Mouse (Mus musculus) thymus, postnatal 25 days (tissue): ENCODE measurements around the gene Dync1i2.

Experiments used
- DNase-seq: peaks from one replicate; pipeline ENCODE4 v3.0.0; 2022

Dync1i2 gene

DNA sequence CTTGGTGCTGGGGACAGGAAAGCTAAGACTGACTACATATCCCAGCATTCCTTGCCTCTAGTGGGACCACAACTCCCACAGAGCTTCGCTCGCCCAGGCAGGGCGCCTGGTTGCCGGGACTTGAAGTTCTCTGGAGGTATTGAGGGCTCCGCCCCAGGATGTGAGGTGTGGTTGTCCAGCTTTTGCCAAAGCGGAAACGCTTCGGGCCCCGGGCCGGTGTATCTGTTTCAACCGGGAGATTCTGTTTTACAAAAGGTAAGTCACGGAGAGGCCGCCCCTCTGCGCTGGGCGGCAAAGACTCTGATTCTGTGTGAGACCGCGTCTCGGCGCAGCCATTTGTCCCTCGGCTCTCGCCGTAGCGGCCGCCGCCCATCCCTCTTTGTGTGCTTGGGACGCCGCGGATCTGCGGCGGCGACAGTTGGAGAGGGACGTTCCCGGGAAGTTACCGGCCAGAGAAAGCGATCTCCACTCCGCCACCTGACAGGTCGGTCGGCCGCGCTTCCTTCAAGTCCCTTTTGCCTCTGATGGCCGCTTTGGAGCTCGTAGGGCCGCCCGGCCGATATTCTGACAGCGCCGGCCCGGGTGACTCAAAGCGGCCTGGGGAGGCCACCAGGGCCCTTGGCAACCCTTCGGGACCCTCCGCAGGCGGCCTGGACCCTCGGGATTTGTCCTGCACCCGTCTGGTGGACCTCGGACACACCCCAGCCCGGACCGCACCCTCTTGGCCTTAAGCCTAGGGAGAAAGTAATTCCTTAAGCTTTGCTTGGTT, at the start of gene Dync1i2:
Gene Dync1i2, plus strand, starts transcription at position 116 of the 769 bp plus-strand sequence.
- peak; percentile 89 for DNase-seq

DNA sequence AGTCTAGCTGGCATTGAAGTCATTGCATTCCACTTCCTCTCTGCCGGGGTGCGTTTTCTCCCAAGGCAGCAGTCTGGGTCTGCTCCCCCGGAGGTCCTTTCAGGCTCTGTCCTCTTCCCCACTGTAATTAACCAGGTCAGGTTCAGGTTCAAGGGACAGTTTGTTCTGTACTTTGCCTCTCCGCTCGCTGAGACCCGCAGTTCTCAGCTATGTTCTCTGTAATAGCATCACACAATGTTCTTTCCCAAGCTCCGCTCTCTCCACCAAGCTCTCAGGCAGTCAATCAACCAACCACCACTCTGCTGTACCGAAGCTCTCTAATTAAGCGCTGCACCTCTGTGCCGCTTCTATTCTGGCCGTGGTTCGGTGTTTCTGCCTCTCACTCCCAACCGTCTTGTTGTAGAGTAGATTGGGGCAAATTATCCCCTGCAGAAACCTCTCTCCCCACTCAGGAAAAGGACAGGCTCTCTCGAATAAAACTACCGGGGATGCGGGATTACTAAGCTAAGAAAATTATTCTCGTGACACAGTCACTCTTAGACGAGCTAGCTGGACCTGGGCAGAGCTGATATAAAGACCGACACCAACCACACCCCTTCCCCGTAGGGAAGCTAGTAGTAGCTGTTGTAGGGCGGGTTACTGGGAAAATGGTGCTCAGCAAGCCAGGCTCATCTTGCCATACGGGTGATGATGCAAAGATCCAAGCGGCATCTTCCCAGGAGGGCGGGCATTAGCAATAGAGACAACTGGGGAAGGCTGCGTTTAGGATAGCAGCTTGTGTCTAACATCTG, 48.5 kb upstream of the Dync1i2 start:
- no peak for DNase-seq

DNA sequence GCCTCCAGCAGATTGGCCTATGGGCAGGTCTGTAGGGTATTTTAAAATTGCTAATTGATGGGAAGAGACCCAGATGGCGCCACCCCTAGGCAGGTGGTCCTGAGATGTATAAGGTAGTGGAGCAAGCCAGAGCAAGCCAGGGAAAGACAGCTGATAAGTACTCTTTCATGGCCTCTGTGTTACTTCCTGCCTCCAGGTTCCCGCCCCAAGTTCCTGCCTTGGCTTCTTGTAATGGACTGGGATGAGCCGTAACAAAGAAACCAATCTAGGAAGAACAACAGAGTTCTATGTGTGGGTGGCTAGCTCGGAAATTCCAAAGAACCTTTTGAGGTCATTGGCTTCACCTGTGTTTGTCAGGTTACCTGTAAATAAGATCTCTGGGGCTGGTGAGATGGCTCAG, 44.3 kb upstream of the Dync1i2 start:
- DNase-seq: no peak

DNA sequence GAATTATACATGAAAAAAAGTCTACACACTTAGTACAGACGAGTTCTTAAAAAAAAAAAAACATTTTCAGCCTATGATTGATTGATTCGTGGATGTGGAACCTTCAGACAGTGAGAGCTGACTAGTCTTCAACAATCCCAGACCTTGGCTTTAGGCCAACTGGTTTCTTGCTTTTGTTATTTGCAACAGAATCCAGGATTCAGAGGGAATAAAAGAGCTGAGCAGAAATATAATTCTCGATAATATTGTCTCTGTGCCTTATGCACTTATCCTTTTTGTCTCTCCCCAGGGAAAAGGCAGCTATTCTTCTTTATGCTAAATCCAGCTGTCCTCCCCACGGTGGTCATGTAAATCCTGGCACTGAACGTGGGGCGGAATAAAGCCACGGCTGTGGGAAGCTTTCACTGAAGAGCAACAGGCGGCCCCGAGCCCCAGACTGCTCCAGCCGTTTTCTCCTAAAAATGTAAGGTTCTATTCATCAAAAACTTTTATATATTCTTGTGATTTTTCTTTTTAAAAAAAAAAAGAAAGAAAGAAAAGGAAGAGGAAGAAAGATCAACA, 43.0 kb upstream of the Dync1i2 start:
- no peak for DNase-seq

DNA sequence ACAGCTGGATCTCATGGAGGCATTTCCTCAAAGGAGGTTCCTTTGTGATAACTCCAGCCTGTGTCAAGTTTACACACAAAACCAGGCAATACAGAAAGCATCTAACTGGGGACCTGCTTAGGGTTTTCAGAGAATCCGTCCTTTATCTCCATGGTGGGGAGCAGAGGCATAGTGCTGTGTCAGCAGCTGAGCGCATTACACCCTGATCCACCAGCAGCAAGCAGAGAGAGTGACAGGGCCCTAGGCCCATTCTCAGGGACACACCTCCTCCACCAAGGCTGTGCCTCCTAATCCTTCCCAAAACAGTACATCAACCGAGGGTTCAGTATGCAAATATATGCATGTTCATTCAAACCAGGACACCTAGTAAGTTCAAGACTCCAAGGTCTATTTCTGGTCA, 38.5 kb upstream of the Dync1i2 start:
- no peak for DNase-seq

DNA sequence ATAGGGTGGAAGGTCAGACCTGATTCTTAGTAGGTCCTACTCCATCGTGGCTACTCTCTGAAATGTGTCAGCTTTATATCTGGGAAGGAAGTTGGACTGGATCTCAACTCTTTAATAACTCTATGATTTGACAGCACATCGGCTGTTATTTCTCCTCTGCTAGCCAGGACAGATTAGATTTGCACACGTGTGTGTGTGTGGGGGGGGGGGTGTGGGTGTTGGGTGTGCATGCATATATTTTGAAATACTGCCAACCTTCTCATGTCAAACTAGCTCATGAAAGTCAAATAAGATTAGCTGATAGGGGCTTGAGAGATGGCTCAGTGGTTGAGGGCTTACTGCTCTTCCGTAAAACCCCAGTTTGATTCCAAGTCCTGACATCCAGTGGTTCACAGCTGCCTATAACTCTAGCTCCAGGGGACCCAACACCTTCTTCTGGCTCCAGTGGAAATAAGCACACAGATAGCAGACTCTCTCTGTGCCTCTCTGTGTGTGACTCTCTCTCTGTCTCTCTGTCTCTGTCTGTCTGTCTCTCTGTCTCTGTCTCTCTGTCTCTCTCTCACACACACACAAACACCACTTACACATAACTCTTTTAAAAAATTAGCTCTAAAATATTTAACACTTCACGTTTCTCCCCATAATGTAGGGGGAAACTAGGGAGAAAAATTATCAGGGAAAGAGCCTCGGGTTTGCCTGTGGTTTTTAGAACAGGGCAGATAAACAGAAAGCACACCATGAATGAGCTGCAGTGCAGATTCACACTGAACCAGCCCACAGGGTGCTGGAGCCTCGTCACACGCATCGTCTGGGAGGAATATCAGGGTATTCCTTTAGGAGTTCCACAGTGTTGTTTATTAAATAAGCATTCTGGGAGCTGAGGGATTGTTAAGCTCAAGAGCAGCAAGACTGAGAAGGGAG, 34.9 kb upstream of the Dync1i2 start:
- DNase-seq: no peak

DNA sequence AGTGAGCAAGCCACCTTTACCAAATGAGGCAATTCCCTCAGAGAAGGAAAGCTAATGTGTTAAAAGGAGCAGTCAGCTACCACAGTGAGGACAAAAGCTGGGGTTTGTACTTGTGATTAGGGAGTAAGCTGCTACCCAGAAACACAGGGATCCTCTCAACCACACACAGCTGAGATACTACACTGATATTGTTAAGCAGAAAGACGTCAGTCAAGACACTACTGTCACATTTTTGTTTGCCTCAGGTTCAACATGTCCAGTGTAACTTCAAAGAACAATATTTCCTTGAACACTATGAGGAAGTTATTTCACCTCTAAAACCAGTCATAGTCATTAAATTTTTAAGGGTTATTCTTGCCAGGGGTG, 34.3 kb upstream of the Dync1i2 start:
- no peak for DNase-seq

DNA sequence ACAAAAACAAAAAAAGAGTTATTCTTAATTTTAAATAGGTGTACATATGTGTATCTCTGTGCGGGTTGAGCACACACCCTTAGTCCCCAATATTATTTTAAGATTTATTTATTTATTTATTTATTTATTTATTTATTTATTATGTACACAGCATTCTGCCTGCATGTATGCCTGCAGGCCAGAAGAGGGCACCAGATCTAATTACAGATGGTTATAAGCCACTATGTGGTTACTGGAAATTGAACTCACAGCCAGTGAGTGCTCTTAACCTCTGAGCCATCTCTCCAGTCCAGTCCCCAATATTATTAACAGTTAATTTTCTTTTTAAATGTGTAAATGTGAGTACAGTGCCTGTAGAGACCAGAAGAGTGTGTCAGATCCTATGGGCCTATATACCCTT, 33.7 kb upstream of the Dync1i2 start:
- DNase-seq: no peak

DNA sequence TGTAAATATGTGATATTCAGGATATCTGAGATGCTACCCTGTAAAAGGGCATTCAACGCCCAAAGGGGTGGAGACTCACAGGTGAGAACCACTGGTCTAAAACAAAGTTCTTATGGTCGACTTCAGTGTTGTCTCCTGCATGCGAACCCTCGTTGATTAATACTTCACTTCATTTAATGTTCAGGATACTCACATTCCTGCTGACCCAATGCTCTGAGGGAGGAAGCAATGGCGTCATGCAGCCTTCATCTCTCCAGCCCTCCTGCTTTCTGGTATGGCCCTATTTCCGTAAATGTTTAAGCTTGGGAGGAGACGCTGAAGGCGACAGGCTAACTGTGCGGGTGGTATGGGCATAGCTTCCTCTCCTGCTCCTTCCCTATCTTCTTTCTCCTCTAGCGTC, 31.8 kb upstream of the Dync1i2 start:
- DNase-seq: no peak

DNA sequence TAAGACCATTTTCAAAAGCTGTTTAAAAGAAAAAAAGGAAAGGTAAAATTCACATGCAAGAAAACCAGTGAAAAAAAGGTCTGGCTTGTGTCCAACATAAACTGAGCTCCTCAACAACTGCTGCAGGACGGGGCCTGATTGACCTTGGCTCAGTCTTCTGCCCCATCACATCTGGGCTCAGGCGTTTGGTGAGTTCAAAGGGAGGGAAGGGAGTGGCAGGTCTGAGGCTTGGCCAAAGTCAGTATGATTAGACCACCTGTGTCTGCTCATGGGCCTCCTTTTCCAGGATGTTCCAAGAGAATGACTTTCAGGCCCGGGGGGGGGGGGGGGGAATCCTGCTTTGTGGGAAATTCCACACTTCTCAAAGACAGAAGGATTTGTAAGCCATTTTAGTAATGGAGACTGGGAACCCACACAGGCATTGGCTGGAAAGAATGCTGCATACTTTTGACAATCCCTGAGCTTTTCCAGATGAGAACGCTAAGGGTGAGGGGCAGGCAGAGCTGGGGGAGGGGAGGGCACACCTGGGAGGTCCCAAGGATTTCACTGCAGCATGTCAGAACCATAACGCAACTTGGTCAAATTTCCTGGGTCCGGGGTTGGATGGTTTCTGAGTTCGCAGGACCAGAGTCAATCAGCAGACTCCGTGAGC, 30.8 kb upstream of the Dync1i2 start:
- DNase-seq: no peak

DNA sequence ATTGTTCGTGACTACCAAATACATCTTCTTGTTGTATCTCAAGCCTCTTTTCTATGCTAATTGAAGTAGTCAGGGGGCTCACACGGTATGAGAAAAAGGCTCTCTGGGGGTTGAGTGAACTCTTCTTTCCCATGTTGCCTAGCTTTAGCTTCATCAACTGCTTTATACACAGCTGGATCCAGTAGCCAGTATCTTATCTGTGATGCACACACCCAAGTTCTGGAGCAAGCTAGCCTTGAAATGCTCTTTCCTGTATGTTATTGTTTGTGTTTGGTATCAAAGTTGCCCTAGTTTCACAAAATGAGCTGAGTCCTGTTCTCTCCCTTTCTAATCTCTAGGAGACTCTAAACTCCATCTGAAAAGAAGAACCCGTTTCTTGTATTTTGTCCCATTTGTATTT, 23.6 kb upstream of the Dync1i2 start:
- DNase-seq: no peak

DNA sequence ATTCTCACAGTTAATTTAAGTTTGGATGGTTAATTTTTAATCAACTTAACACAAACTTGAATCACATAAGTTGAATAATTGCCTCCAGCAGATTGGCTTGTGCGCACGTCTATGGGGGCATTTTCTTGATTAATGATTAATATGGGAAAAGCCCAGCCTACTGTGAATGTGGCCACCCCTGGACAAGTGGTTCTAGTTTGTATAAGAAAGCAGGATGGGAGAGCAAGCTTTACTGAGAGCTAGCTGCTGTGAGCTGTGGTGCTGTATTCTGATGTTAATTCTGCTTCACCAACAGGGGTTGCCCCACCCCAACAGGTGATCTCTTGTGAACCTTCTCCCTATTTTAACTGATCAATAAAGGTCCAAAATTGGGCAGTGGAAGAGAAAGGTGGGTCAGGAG, 22.6 kb upstream of the Dync1i2 start:
- no peak for DNase-seq

DNA sequence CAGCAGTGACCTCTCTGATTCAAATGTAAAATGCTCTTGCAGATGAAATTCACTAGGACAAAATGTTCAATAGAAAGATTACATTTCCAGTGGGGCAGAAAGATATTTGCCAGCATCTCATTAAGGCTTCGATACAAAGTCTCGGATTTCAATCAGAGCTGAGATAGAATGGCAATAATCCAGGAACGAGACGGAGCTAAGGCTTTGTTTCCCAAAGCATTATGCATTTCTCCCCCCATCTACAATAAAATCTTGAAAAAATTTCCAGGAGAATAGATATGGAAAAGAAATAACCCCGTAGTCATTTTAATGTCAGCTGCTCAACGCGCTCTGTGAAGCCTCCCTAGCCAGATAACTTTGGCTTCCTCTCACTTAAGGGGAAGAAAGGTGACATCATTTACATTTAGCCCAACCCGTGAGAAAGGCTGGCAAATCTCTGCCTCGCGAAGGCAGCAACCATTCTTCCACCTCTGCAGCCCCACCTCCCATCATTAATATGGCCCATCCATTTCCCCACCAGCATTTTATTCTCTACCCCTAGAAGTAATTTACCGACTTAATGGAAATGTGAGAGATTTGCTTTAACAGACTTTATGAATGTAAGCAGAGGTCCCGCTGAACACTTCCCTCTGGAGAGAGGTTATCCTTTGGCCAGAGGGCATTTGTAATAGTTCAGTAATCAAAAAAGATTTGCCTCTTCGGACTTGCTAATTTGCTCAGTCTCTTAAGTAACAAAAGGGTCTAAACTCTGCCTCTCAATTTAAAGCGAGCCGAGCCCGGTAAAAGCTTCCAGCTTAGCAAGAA, 19.9 kb upstream of the Dync1i2 start:
- DNase-seq: no peak

DNA sequence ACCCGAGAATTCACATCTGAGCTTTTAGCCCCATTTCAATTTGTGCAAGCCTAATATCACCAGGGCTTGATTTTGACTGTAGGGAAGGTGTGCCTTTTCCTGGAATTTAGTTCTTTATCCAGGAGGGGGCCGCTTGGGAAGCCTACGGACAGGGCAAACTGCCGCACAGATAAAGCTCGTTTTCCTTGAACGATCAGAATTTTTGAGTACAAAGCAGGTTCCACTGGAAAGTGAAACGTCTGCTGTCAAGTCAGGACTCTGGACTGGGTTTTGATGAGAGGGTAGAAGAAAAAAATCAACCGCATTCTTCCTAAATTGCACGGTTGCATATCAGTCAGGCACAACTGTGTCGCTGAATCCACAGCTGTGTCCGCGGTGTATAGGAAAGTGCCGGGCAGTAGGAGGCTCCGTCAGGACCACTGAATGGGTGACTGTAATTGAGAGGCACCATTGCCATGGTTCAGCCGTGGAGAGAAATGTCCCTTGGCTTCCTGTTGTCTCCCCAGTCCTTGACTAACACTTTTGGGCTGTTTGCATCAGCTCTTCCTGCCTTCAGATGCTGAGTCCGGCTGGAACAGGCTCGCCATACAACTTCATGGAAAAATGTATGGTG, 19.2 kb upstream of the Dync1i2 start:
- DNase-seq: no peak

DNA sequence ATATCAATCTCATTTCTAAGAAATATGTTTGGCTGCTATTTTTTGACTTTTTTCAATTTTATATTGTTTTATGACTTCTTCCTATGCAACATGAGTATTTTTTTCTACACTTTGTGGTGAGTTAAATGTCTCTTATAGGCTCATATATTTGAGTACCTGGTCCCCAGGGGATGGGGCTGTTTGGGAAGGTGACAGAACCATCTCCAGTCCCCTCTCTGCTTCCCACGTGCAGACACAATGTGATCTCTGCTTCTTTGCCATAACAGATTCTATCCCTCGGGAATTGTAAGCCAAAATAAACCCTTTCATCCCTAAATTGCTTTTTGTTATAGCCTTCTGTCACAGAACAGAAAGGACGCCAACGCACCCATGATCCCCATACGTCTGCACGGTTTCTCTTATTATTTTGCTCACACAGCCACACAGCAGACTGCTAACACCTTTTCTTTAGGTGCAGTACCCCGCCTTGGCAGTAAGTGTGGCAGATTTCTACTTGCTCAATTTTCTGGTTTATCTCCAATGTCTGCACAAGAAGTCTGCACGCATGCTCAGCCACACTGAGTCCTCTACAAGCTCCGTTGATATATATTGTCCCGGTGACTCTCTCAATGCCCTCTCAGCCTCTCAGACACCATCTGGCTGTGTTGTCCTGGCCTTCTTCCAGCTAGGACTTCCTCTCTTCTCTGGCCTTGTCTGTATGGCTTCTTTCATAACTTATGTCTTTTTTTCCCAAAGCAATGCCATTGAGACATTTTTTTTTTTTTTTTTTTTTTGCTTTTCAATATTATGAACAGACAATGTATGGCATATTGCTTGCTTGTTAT, 17.2 kb upstream of the Dync1i2 start:
- no peak for DNase-seq

DNA sequence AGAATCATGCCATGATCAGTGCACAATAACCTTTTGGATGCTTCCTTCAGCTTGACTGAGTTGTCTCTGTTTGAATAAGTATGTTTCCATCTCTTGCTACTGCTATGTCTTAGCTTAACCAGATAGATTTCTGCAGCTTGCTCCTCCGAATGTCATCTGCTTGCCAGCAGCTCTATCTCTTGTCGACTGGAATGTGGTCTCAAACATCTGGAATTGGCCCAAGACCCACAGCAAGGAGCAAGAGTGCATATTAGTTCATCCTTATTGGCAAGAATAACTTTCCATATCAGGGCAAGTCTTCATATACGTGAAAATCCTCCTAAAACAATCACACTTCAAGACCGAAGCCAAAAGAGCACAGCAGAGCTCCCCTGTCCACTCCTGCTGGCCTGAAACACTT, 14.6 kb upstream of the Dync1i2 start:
- DNase-seq: no peak

DNA sequence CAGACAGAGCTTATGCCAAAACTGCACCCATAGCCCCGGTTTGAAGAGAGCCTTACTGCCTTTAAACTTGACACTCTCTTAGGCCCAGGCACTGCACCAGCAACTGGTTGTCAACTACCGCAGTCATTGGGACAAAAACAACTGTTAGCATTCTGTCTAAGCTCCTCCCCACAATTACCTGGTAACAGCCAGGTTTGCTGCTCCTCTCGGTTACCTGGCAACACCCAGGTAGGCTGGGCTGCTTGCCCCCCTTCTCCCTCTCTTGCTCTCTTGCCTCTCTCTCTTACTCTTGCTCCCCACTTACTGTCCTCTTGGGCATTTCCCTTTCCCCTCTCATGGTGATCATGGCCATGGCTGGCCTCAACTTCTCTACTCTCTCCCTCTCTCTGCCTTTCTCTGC, 12.6 kb upstream of the Dync1i2 start:
- DNase-seq: no peak

DNA sequence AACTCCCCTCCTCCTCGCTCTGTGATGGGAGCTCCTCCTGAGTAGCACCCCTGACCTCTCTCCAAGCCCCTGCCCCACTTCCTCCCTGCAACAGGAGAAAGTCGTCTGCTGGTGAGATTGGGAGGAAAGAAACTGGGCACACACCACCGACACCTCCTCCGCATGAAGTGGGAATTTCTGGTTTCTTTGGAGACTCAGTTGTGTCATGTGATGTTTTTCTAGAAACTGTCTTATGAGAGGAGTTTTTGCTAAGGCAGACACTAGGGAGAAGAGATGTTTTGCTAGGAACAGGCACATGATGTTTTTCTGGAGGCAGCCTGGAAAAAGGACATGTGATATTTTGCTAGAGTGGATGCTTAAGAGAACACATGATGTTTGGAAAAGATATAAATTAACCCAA, 11.0 kb upstream of the Dync1i2 start:
- no peak for DNase-seq

DNA sequence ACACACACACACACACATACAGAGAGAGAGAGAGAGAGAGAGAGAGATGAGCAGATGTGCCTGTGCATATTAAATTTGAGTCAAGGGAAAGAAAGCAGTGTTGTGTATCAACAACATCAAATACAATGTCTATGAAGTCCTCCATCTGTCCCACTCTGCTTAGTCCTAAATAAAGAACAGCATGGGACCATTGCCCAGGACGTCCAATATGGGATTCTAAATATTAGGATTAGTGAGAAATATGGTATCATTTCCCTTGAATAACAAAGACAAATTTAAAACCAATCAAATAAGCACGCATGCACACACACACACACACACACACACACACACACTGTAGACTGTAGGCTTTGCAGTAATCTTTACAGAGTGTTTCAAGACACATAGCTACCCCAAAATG, 9.6 kb upstream of the Dync1i2 start:
- no peak for DNase-seq

DNA sequence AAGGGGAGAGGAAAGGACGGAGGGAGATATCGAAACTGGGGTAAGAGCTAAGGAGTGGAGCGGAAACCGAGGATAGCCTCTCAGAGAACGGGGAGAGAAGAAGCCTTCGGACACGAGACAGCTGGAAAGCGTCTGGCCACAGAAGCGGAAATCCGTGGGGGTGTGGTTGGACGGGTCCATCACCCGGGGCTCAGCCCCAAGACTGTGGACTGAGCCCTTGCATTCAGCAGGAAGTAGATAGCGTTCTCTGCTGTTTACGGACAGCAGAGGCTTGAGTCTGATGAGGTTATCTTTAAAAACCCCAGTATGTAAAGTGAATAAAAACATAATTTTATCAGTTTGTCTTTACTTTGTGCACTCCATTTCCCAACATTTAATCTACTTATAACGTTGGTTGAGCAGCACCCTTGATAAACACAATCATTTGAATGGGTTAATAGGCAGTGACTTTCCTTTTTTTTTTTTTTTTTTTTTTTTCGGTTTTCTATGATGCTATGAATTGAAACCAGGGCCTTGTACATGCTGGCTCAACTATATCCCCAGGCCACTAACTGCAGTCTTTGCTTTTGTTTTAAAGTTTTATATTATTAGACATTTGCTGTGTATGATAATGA, 7.6 kb upstream of the Dync1i2 start:
- no peak for DNase-seq
